Mouse (Mus musculus): ENCODE results near the gene 1810055G02Rik.

Gene 1810055G02Rik

DNA sequence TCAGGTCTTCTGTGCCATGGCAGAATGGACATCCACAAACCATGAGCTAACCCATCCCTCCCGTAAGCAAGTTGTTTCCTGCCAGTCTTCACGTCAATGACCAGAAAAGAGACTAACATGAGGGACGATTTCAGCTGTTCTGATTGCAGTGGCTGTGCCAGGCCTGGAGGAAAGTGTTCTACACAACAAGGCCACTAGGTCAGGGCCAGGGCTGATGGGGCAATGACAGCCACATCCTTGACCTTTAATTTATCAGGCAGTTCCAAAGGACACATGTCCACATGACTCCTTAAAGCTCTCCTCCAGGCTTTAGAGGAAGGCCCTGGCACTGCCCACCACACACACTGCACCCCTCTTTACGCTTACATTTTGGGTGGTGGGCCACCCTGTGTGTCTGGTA is 12.6 kb upstream of the 1810055G02Rik start:
- no peak for DNase-seq (ENCODE audit: low spot score)

- no peak for DNase-seq (ENCODE audit: low spot score)
These were observed 12.1 kb upstream of the 1810055G02Rik start for GRCm38 (mm10) chr19:3695976-3696375.

DNA sequence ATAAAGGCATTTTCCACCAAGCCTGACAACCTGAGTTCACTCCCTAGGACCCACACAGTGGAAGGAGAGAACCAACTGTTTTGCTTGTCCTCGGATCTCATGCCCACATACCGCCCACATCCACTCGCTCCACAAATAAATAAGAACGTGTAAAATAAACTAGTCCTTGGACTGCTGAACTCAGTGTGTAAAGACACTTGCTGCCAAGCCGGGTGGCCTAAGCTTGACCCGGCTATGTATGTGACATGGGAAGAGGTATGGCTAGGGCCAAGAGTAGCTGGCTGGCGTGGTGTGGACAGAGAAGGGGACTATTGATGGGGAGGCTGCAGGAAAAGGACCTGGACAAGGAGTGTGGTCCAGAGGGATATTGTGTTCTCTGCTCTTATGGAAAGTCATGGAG is 10.1 kb upstream of the 1810055G02Rik start:
- DNase-seq (ENCODE audit: low spot score): no peak

DNA sequence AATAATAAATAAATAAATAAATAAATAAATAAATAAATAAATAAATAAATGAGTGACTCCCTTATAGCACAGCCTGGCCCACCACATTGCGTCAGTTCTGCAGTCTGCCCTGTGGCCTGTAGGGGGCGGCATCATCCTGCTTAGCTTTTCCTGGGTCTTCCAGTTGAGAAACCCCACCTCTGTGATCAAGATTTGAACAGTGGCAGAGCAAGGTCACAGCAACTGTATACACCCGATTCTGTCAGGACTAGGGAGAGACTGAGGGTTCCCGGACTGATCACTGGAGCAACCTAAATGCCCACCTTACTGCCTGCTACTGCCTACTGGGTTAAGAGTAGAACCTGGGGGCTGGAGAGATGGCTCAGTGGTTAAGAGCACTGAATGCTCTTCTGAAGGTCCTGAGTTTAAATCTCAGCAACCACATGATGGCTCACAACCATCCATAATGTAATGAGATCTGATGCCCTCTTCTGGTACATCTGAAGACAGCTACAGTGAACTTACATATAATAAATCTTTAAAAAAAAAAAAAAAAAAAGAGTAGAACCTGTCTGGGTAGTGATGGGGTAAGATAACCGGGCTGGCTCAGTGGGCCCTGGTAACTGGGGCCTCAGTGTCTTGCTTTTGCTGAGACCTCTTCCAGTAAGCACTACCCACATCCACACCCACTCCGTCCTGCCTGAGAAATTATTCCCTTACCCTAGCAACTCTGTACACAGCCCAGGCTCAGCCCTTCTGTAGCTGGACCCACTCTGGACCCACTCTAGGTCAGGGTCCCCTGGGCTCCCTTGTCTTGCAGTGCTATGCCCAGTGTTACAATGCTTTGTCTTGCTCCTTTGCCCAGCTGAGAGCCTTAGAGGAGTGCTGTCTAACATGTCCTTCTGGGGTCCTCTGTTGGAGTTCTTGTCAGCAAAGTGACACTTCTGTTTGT is 8.3 kb upstream of the 1810055G02Rik start:
- DNase-seq (ENCODE audit: low spot score): peak; percentile 62

DNA sequence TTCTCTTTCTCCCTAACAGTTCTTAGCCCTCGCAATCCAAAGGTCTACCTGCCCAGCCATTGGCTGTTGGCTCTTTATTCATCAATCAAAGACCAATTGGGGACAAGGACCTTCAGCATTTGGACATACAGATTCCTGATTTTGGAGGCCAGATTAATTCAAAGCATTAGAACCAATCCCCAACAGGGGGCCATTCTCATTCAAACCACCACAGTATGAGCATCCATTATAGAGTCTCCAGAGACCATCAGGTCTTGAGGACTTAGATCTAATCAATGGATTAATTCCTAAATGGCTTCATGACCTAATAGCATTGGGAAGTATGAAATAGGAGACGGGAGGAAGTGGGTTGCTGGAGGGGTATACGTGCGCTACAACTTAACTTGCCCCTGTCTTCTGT is 5.6 kb upstream of the 1810055G02Rik start:
- no peak for DNase-seq (ENCODE audit: low spot score)

- DNase-seq (ENCODE audit: low spot score): no peak
These were observed 1.8 kb upstream of the 1810055G02Rik start for GRCm38 (mm10) chr19:3706258-3706657.

- no peak for DNase-seq (ENCODE audit: low spot score)
These were observed 540 bp upstream of the 1810055G02Rik start for GRCm38 (mm10) chr19:3707553-3707952.

DNA sequence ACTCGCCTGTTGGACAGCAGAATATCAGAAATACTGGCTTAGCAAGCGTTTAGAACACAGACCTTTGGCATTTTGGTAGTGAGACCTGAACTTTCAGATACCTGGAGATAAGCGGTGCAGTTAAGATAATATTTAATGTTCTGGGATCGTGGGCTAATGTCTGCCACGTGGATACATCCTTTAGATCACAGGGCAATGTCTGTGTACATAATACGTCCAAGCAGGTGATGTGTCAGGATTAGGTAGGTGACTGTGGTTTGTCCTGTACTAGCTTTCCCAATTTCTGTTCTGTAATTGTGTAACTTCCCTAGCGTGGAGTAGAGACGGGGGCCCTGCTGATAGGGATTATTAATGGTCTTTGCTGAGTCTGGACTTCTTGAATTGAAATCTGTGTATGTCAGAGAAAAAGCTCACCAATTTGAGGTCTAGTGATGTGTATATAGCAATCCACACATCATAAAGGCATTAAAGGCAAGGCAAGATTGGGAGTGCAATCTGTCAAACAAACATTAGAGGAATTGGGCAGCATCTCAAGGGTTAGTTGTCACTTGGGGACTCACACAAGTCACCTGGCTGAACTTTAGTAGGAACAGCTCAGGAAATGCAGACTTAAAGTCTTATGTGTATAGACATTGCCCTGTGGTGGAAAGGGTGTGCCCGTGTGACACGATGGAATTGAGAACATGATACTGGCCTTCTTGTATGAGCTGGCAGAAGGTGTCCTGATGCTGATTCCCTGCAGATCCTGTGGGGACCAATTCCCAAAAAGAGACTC is 1.1 kb downstream of the 1810055G02Rik start:
- no peak for DNase-seq (ENCODE audit: low spot score)

GRCm38 (mm10) chr19:3710436-3710835 is 2.3 kb downstream of the 1810055G02Rik start:
- DNase-seq (ENCODE audit: low spot score): no peak

- no peak for DNase-seq (ENCODE audit: low spot score)
These were observed 6.3 kb downstream of the 1810055G02Rik start for GRCm38 (mm10) chr19:3714381-3714780.

GRCm38 (mm10) chr19:3718481-3719361 is 10.6 kb downstream of the 1810055G02Rik start:
- DNase-seq (ENCODE audit: low spot score): peak; percentile 42

GRCm38 (mm10) chr19:3719362-3719891 is 11.3 kb downstream of the 1810055G02Rik start:
- DNase-seq (ENCODE audit: low spot score): peak; percentile 41

- DNase-seq (ENCODE audit: low spot score): no peak
These were observed 15.1 kb downstream of the 1810055G02Rik start for GRCm38 (mm10) chr19:3723170-3723569.

GRCm38 (mm10) chr19:3723904-3724303 is 15.8 kb downstream of the 1810055G02Rik start:
- DNase-seq (ENCODE audit: low spot score): peak; percentile 33

GRCm38 (mm10) chr19:3724779-3725178 is 16.7 kb downstream of the 1810055G02Rik start:
- peak; percentile 58 for DNase-seq (ENCODE audit: low spot score)

DNA sequence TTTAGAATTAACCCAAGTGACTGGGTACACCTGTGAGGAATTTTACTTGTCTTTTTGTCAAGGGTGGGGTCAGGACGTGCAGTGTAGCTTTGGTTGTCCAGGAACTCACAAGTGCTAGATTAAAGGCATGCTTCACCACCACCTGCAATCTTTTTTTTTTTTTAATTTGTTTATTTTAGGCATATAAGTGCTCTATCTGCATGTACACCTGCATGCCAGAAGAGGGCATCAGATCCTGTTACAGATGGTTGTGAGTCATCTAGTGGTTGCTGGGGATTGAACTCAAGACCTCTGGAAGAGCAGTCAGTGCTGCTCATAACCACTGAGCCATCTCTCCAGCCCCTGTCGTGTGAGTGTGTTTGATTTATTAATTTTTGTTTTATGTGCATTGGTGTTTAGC is 20.8 kb downstream of the 1810055G02Rik start:
- DNase-seq (ENCODE audit: low spot score): no peak

GRCm38 (mm10) chr19:3730781-3731646 is 22.9 kb downstream of the 1810055G02Rik start:
- DNase-seq (ENCODE audit: low spot score): no peak

GRCm38 (mm10) chr19:3736001-3736400 is 27.9 kb downstream of the 1810055G02Rik start:
- no peak for DNase-seq (ENCODE audit: low spot score)

DNA sequence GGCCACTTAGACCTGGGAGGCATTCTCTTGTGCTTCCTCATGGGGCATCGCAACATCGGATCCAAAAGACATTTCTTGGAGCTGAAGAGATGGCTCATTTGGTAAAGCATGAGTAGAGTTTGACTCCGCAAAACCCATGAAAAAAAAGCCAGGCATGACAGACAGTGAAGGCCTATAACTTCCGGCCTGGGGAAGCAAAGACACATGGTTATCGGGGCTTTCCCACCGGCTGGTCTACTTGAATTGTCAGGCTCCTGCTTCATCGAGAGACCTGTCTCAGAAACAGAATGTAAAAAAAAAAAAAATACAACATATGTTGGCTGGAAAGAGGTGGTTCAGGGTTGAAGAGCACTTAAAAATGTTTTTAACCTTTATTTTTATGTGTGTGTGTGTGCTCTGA is 31.6 kb downstream of the 1810055G02Rik start:
- DNase-seq (ENCODE audit: low spot score): no peak

- DNase-seq (ENCODE audit: low spot score): no peak
These were observed 34.6 kb downstream of the 1810055G02Rik start for GRCm38 (mm10) chr19:3742716-3743115.

DNA sequence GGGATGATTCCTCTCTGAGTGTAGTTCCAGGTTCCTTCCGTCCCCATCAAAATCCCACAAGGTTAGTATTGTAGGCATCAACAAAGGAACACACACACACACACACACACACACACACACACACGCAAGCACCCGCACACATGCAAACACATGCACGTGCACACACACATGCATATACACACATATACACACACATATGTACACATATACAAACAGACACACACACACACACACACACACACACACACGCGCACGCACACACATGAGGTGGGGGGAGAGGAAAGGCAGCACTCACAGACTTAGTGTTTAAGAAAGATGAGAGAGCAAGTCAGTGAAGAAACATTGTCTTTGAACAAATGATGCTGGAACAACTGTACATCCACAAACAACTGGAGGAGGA is 35.3 kb downstream of the 1810055G02Rik start:
- DNase-seq (ENCODE audit: low spot score): no peak

Measured in spleen, adult 12 weeks (tissue).